Mouse (Mus musculus): ENCODE measurements around the gene Atp6v0a4. TPM values are rescaled to one million over a fixed set of nuclear protein-coding genes. Genes with fewer than 3 reads are reported as not detected.

Gene Atp6v0a4
- polyA plus RNA-seq, 1 experiment from 2014 or later: 0.15 TPM

DNA sequence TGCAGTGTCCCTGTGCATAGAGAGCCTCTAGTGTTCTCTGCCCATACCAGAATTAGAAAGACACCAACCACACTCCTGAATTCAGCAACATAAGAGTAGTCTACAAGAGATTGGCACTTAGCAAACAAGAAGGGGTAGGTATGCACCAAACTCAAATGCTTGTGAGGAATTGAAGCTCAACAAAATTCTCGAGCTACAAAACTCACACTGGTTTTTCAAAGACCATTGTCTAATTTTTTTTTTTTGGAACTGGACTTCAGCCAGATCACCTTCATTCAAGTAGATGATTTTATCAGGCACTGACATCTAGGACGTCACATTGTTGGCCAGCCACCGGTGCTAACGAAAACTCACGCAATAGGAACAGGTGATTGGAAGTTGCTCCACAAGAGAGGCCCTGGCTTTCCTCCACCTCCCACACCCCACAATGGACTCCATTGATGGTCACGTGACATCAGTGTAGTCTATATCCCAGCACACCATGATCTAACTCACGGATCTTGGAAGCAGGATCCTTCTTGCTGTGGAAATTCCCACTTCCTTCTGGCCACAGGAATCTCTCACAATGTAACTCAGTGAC is 22.1 kb downstream of the Atp6v0a4 start:
- ATAC-seq: no peak
- WGBS: 87% methylated on average over 7 of the region's 7 CpGs
- H3K36me3 ChIP-seq (ENCODE audit: poor library complexity, severe bottlenecking): no peaks in the 10 kb centered on the region

DNA sequence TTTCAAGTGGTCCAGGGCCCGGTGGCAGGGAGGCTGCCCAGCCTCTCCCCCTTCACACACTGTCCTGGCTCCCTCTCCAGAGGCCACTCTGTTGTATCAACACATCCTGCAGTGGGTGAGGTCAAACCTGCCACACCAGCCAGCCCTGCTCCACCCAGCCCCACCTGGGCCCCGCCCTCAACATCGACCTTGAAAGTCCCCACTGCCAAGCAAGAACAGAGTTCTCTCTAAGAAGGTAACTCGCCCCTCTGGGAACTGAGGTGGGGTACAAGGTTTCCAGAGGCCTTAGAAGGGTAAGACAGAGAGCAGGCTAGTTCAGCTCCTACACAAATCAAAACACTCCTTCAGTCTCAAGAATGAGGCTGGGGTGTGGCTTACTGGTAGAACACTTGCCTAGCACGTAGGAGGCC is 27.4 kb downstream of the Atp6v0a4 start:
- no peaks in the 10 kb centered on the region for H3K4me1 ChIP-seq
- H3K4me2 ChIP-seq: no peak overlapping the region
- ATAC-seq: no peak
- H3K27me3 ChIP-seq: no peaks in the 10 kb centered on the region
- no peak overlapping the region for H3K27ac ChIP-seq
- H3K4me3 ChIP-seq: no peak overlapping the region
- H3K9ac ChIP-seq: no peak overlapping the region
- peaks cover 4% of the 10 kb centered on the region; the same call in 1 of the 2 replicates for H3K9me3 ChIP-seq (replicated peaks)
- 72% methylated on average over 5 of the region's 5 CpGs for WGBS
- no peaks in the 10 kb centered on the region for H3K36me3 ChIP-seq (ENCODE audit: poor library complexity, severe bottlenecking)

More for the DNA sequence above, 22.1 kb downstream of the Atp6v0a4 start:
- Histone ChIP-seq H3K4me2 (no peak overlapping the region), H3K9ac (no peak overlapping the region), H3K27me3 (no peaks in the 10 kb centered on the region), H3K4me3 (no peak overlapping the region), H3K27ac (no peak overlapping the region), H3K9me3 (replicated peaks) (peaks cover 4% of the 10 kb centered on the region; the same call in 1 of the 2 replicates), H3K4me1 (no peaks in the 10 kb centered on the region)

DNA sequence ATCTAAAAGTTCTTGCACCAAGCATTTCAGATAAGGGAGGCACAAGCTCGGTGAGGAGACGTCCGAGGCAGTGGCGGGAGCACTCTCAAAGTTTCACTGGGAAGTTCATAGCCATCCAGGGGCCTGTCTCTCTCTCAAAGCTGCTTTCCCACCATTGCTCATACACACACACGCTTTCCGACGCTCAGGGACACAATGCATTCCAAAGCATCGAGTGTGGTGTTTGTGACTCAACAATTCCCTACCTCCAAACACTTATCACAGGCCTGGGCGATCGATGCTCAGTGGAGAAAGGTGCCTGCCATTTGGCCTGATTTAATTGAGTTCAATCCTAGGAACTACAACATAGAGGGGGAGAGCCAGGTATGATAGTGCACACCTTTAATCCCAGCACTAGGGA is 29.7 kb downstream of the Atp6v0a4 start:
- Histone ChIP-seq H3K4me2 (no peak overlapping the region), H3K27ac (no peak overlapping the region), H3K27me3 (no peaks in the 10 kb centered on the region), H3K36me3 (ENCODE audit: poor library complexity, severe bottlenecking) (no peaks in the 10 kb centered on the region), H3K4me3 (no peak overlapping the region), H3K9ac (no peak overlapping the region), H3K9me3 (replicated peaks) (peaks cover 4% of the 10 kb centered on the region; the same call in 1 of the 2 replicates), H3K4me1 (no peaks in the 10 kb centered on the region)
- 90% methylated on average over 10 of the region's 10 CpGs for WGBS
- no peak for ATAC-seq

DNA sequence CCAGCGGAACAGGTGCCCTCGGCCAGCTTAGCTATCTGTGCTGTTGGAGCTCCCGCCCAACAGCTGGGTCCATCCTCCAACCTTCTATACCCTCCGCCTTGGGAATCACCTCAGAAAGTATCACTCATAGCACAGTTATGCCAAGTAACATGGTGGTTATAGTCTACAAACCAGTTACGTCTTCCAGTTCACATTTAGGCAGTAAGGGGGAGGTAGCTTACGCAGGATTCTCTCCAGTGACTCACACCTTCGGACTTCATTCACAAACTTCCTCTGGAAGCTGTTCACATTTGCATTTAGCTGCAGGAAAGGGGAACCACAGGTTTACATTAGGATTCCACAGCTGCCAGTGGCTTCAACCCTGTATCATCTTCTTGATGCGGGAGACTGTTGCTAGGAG is 31.8 kb downstream of the Atp6v0a4 start:
- H3K27me3 ChIP-seq: no peaks in the 10 kb centered on the region
- no peak overlapping the region for H3K4me3 ChIP-seq
- no peak overlapping the region for H3K4me2 ChIP-seq
- no peak overlapping the region for H3K27ac ChIP-seq
- H3K9me3 ChIP-seq (replicated peaks): no peaks in the 10 kb centered on the region
- 96% methylated on average over 8 of the region's 8 CpGs for WGBS
- H3K9ac ChIP-seq: no peak overlapping the region
- H3K36me3 ChIP-seq (ENCODE audit: poor library complexity, severe bottlenecking): no peaks in the 10 kb centered on the region
- H3K4me1 ChIP-seq: no peaks in the 10 kb centered on the region
- ATAC-seq: no peak

DNA sequence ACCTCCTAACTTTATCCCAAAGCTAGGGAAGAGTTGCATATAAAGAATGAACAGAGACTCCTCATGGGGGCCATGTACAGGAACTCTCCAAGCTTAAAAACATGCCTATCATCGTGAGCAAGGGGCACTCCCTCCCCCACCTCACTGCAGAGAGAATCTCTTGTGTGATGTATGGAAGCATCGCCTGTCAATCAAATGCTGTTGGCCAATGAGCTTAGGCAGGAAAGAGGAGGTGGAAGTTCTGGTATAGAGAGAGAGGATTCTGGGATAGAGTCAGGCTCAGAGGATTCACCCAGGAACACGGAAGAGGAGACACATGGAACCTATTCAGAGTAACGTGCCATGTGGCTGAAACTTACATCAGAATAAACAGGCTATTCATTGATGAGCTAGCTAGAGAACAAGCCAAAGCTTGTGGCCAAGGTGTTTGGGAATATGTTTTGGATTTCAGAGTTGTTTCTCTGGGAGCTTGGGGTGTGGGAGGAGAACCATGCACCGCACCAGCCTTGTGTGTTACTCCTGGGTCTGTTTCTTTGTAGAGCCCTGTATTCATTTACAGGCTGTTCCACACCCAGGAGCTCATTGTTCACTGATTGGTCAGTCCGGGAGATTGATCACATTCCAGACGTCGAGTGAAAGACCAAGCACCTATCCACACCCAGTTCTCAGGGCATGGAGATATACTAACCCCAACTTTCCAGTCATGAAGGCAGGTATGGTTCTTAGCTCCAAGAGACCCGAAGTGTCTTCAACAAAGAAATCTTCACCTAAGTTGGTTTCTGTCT is 37.0 kb downstream of the Atp6v0a4 start:
- no peak for ATAC-seq
- H3K4me1 ChIP-seq: no peaks in the 10 kb centered on the region
- H3K4me2 ChIP-seq: no peak overlapping the region
- WGBS: 84% methylated on average over 9 of the region's 9 CpGs
- no peak overlapping the region for H3K4me3 ChIP-seq
- H3K36me3 ChIP-seq (ENCODE audit: poor library complexity, severe bottlenecking): no peaks in the 10 kb centered on the region
- no peaks in the 10 kb centered on the region for H3K9me3 ChIP-seq (replicated peaks)
- no peak overlapping the region for H3K27ac ChIP-seq
- H3K27me3 ChIP-seq: no peaks in the 10 kb centered on the region
- H3K9ac ChIP-seq: no peak overlapping the region

DNA sequence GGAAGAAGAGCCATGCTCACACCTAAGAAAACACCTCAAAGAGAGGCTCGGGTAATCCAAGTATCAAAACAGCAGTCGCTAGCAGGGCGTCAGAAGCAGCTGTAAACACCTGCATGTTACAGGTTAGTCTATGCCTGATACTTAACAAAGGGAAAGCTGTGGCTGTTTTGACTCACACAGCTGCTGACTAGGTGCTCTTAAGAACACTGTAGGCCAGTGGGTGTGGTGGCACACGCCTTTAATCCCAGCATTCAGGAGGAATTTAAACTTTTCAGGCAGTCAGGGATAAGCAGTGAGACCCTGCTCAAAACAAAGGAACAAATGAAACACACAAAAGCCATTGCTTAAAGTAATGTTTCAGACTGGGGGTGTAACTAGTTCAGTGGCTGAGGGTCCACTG is 41.2 kb downstream of the Atp6v0a4 start:
- WGBS: 31% methylated on average over 4 of the region's 4 CpGs
- H3K9ac ChIP-seq: no peak overlapping the region
- no peaks in the 10 kb centered on the region for H3K4me1 ChIP-seq

DNA sequence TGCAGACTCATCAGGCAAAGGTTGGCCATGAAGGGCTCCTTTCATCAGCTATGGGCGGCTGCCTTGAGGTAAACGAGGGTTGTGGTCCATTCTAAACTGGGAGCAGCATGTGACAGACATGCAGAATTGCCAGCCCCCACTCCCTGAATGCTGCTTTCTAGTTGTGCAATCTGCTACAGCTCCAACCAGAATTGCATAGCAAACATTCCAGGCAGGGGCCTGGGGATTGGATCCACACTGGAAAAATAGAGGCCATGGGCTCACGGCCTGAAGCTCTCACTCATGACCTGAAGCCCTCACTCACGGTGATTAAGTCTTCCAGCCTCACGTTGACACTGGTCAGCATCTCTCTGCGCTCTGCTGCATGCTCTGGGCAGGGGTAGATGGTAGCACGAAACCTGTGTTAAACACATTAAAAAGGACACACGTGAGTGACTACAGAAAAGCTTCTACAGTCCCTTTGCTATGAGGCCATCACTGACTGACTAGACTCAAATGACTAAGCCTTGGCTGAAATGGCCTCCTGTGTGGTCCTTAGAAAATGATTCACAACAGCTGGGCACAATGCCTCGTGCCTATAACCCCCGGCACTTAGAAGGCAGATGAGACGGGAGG is 42.6 kb downstream of the Atp6v0a4 start:
- 59% methylated on average over 11 of the region's 11 CpGs for WGBS
- H3K4me2 ChIP-seq: no peak overlapping the region
- H3K4me1 ChIP-seq: no peaks in the 10 kb centered on the region

More for the DNA sequence above, 41.2 kb downstream of the Atp6v0a4 start:
- Histone ChIP-seq H3K9me3 (replicated peaks) (no peaks in the 10 kb centered on the region), H3K4me3 (no peak overlapping the region), H3K36me3 (ENCODE audit: poor library complexity, severe bottlenecking) (no peaks in the 10 kb centered on the region), H3K27me3 (no peaks in the 10 kb centered on the region), H3K27ac (no peak overlapping the region), H3K4me2 (no peak overlapping the region)
- ATAC-seq: no peak

DNA sequence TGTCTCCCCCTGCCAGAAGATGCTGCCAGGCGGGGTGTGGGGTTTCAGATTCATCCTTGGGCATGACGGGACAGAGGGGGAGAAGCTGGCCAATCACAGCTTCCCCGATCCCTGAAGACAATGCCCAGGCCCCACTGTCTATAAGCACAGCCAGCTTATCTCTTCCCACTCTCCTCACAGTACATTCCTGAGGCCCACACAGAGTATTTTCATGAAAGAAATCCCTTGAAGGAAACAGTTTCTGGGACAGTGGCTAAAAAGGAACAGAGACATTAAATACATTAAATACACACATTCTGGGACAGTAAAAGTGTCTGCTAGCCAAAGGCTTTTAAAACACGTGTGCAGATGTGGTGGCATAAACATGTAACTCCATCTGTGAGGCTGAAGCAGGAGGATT is 44.0 kb downstream of the Atp6v0a4 start:
- H3K4me2 ChIP-seq: no peak overlapping the region
- H3K9me3 ChIP-seq (replicated peaks): no peaks in the 10 kb centered on the region
- H3K4me1 ChIP-seq: no peaks in the 10 kb centered on the region
- H3K36me3 ChIP-seq (ENCODE audit: poor library complexity, severe bottlenecking): no peaks in the 10 kb centered on the region
- 68% methylated on average over 4 of the region's 4 CpGs for WGBS
- no peak overlapping the region for H3K9ac ChIP-seq
- no peak overlapping the region for H3K4me3 ChIP-seq
- ATAC-seq: no peak
- H3K27me3 ChIP-seq: no peaks in the 10 kb centered on the region
- no peak overlapping the region for H3K27ac ChIP-seq

More for the DNA sequence above, 42.6 kb downstream of the Atp6v0a4 start:
- no peak overlapping the region for H3K9ac ChIP-seq
- no peak for ATAC-seq
- no peaks in the 10 kb centered on the region for H3K36me3 ChIP-seq (ENCODE audit: poor library complexity, severe bottlenecking)
- no peak overlapping the region for H3K27ac ChIP-seq
- H3K9me3 ChIP-seq (replicated peaks): no peaks in the 10 kb centered on the region
- H3K27me3 ChIP-seq: no peaks in the 10 kb centered on the region
- no peak overlapping the region for H3K4me3 ChIP-seq

DNA sequence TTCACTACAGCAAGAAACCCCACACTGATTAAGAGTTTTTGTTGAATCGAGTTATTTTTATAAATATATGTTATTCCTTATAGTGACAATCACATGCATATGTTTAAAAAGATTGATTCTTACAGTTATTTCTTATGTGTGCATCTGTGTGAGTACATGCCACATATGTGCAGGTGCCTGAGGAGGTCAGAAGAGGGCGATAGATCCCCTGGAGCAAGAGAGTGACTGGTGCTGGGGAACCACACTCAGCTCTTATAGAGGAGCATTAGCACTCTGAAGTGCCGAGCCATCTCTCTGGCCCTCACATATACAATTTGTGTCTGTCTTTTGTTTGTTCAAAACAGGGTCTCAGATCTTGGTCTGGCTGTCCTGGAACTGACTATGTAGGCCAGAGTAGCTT is 50.8 kb downstream of the Atp6v0a4 start:
- no peaks in the 10 kb centered on the region for H3K4me1 ChIP-seq

DNA sequence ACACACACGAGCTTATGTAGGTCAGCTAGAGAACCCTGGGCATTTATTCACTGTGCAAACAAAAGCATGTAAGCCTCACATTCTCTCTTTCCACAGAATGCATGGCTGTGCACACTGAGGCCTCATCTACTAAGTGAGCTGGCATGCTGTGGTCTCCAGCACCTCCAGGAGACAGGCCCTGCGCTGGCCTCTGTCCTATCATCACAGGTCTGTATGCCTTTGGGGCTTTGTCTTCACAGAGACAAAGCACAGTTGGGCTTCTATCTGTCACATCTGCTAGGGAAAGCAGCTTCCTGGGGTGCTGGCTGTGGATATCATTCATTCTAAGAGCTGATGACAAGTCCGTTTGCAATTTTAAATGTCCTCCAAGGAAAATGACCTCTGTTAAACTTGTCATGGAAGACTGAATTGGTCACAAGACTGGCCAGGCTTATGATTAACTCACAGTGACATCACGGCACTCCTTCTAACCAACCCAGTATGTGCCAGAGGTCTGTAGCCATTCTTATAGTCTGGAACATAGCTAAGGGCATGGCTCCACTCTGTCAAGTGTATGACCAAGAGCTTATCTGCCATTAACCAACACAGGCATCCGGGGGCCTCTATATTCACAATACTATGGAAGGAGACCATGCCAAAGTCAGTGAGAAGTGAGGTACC is 52.1 kb downstream of the Atp6v0a4 start:
- no peak overlapping the region for H3K4me3 ChIP-seq
- no peak for ATAC-seq
- H3K9ac ChIP-seq: no peak overlapping the region
- 78% methylated on average over 5 of the region's 5 CpGs for WGBS
- no peaks in the 10 kb centered on the region for H3K36me3 ChIP-seq (ENCODE audit: poor library complexity, severe bottlenecking)
- no peaks in the 10 kb centered on the region for H3K27me3 ChIP-seq
- H3K4me1 ChIP-seq: no peaks in the 10 kb centered on the region
- H3K27ac ChIP-seq: no peak overlapping the region
- no peaks in the 10 kb centered on the region for H3K9me3 ChIP-seq (replicated peaks)
- no peak overlapping the region for H3K4me2 ChIP-seq

More for the DNA sequence above, 50.8 kb downstream of the Atp6v0a4 start:
- no peak for ATAC-seq
- WGBS: 91% methylated on average over 3 of the region's 3 CpGs
- Histone ChIP-seq H3K4me3 (no peak overlapping the region), H3K4me2 (no peak overlapping the region), H3K27ac (no peak overlapping the region), H3K27me3 (no peaks in the 10 kb centered on the region), H3K9me3 (replicated peaks) (no peaks in the 10 kb centered on the region), H3K36me3 (ENCODE audit: poor library complexity, severe bottlenecking) (no peaks in the 10 kb centered on the region), H3K9ac (no peak overlapping the region)

DNA sequence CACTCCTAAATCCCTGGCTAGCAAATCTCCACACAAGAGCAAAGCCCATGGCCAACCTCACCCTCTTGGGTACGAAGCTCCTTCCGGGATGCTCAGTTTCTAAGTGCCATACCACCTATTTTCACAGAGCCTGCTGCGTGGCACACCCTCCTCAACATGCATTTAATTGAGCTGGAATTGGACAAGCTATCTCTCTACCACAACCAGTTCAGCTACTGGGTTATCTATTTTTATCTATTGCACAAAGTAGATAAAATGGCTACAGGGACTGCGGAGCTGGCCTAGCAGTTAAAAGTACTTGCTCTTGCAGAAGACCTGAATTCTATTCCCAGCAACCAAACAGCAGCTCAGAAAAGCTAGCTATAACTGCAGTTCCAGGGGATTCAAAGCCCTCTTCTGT is 53.1 kb downstream of the Atp6v0a4 start:
- Histone ChIP-seq H3K9me3 (replicated peaks) (no peaks in the 10 kb centered on the region), H3K9ac (no peak overlapping the region), H3K36me3 (ENCODE audit: poor library complexity, severe bottlenecking) (no peaks in the 10 kb centered on the region), H3K27me3 (no peaks in the 10 kb centered on the region), H3K4me3 (no peak overlapping the region), H3K27ac (no peak overlapping the region), H3K4me2 (no peak overlapping the region), H3K4me1 (no peaks in the 10 kb centered on the region)
- ATAC-seq: no peak
- 88% methylated on average over 4 of the region's 4 CpGs for WGBS

DNA sequence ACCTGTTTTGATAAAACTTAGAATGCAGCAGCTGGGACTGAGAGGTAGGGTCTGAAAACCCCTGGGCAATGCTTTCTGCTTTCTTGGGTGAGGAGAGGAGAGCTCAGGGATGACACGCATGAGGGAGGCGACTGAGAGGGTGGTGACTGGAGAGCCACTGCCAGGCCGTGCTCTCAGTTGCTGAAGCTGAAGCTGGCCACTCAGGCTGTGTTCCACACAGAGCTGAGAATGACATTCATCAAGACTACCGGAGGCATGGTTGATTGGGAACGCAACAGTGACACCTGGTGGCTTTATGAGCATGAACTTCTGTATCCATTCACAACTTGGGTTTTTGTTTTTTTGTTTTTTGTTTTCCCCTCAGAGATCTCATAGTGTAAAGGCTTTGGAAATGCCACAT is 58.2 kb downstream of the Atp6v0a4 start:
- Histone ChIP-seq H3K27ac (no peak overlapping the region), H3K9ac (no peak overlapping the region), H3K4me3 (no peak overlapping the region), H3K36me3 (ENCODE audit: poor library complexity, severe bottlenecking) (no peaks in the 10 kb centered on the region), H3K9me3 (replicated peaks) (peaks cover 7% of the 10 kb centered on the region; the same call in 1 of the 2 replicates), H3K4me1 (peaks cover 11% of the 10 kb centered on the region; the same call in 1 of the 2 replicates), H3K27me3 (no peaks in the 10 kb centered on the region), H3K4me2 (no peak overlapping the region)
- 5% methylated on average over 5 of the region's 5 CpGs for WGBS
- ATAC-seq: peak; percentile 91
